Mouse (Mus musculus) CH12F3 (cell line): Measurements from ENCODE around the gene Galnt15.

ENCODE experiments used
- in situ Hi-C: fragments of 300-500 bp; cut with MboI; formaldehyde crosslinking; loops from 2 replicates; pipeline ENCODE4 v1.14.3; 2020; ENCODE audit warnings: low sequenced_read_pairs

Gene Galnt15

GRCm38 (mm10) chr14:32032522-32032921, 3.7 kb downstream of the Galnt15 start:
- in situ Hi-C loops = loop anchor here (10.0 kb wide), 1 partner anchor 238 kb away; no protein-coding TSS in a partner anchor

GRCm38 (mm10) chr14:32036482-32036881, 7.7 kb downstream of the Galnt15 start:
- in situ Hi-C loops = loop anchor here (10.0 kb wide), 1 partner anchor 242 kb away; no protein-coding TSS in a partner anchor

GRCm38 (mm10) chr14:32037661-32038252, 9.0 kb downstream of the Galnt15 start:
- in situ Hi-C loops = loop anchor here (10.0 kb wide), 1 partner anchor 243 kb away; no protein-coding TSS in a partner anchor

- in situ Hi-C loops = no loop called here
Measured at GRCm38 (mm10) chr14:32042108-32042507, 13.3 kb downstream of the Galnt15 start.

GRCm38 (mm10) chr14:32046357-32046756, 17.6 kb downstream of the Galnt15 start:
- in situ Hi-C loops = no loop called here

GRCm38 (mm10) chr14:32050171-32050570, 21.4 kb downstream of the Galnt15 start:
- in situ Hi-C loops = no loop called here

GRCm38 (mm10) chr14:32053895-32054294, 25.1 kb downstream of the Galnt15 start:
- in situ Hi-C loops = no loop called here

GRCm38 (mm10) chr14:32054788-32055187, 26.0 kb downstream of the Galnt15 start:
- in situ Hi-C loops = no loop called here

GRCm38 (mm10) chr14:32055781-32056180, 27.0 kb downstream of the Galnt15 start:
- in situ Hi-C loops = no loop called here

- in situ Hi-C loops = no loop called here
Measured at GRCm38 (mm10) chr14:32056675-32057074, 27.9 kb downstream of the Galnt15 start.

- in situ Hi-C loops = no loop called here
Measured at GRCm38 (mm10) chr14:32057664-32058063, 28.9 kb downstream of the Galnt15 start.

- in situ Hi-C loops = no loop called here
Measured at GRCm38 (mm10) chr14:32061398-32061797, 32.6 kb downstream of the Galnt15 start.

GRCm38 (mm10) chr14:32072807-32073206, 44.0 kb downstream of the Galnt15 start:
- in situ Hi-C loops = loop anchor here (10.0 kb wide), 1 partner anchor 418 kb away; no protein-coding TSS in a partner anchor

GRCm38 (mm10) chr14:32073211-32073685, 44.5 kb downstream of the Galnt15 start:
- in situ Hi-C loops = loop anchor here (10.0 kb wide), 1 partner anchor 418 kb away; no protein-coding TSS in a partner anchor

- in situ Hi-C loops = loop anchor here (10.0 kb wide), 1 partner anchor 419 kb away; no protein-coding TSS in a partner anchor
Measured at GRCm38 (mm10) chr14:32073901-32074300, 45.1 kb downstream of the Galnt15 start.

- in situ Hi-C loops = loop anchor here (5.0 to 10.0 kb wide), 3 partner anchors 120 to 422 kb away; no protein-coding TSS in a partner anchor
Measured at GRCm38 (mm10) chr14:32076896-32077575, 48.2 kb downstream of the Galnt15 start.

- in situ Hi-C loops = no loop called here
Measured at GRCm38 (mm10) chr14:32081026-32081425, 52.2 kb downstream of the Galnt15 start.

GRCm38 (mm10) chr14:32082891-32083290, 54.1 kb downstream of the Galnt15 start:
- in situ Hi-C loops = no loop called here

GRCm38 (mm10) chr14:32083466-32083865, 54.7 kb downstream of the Galnt15 start:
- in situ Hi-C loops = no loop called here

- in situ Hi-C loops = no loop called here
Measured at GRCm38 (mm10) chr14:32084761-32085485, 56.1 kb downstream of the Galnt15 start, which contains the start of gene Oxnad1. Oxnad1 (plus strand) TSS chr14:32085374.
